Mouse (Mus musculus) liver, embryonic 14.5 days (tissue): ENCODE data around the gene Nup210. TPM values are rescaled to one million over a fixed set of nuclear protein-coding genes. Genes with fewer than 3 reads are reported as not detected.

ENCODE experiments used
- ATAC-seq: fragments of 200-750 bp; cut with Nextera tagmentation; 2 replicates; pipeline ENCODE4 v1.8.0; 2017; ENCODE audit warnings: moderate number of reproducible peaks, mild to moderate bottlenecking, moderate library complexity; ENCODE audit not compliant: insufficient read depth
- DNase-seq, 3 experiments: peaks; one replicate each; pipeline ENCODE4 v3.0.0-alpha.2; 2012 to 2013; ENCODE audit warnings: low read depth in 3 of 3, low spot score in 3 of 3
- H3K27ac ChIP-seq: fragments of 300-500 bp; sonication (generic); 2 replicates; pipeline ENCODE4 v1.5.1; 2014; ENCODE audit warnings: moderate library complexity, mild to moderate bottlenecking, control low read depth, inconsistent platforms
- H3K27me3 ChIP-seq: fragments of 300-500 bp; sonication (generic); 2 replicates; pipeline ENCODE4 v1.6.1; 2014; ENCODE audit warnings: mild to moderate bottlenecking, low read length, moderate library complexity; ENCODE audit not compliant: control insufficient read depth, insufficient read depth
- H3K36me3 ChIP-seq: fragments of 300-500 bp; sonication (generic); replicated peaks from 2 replicates; pipeline ENCODE4 v1.6.1; 2014; ENCODE audit warnings: low read depth; ENCODE audit not compliant: control insufficient read depth, insufficient read depth
- H3K4me1 ChIP-seq, 2 experiments: fragments of 200-500 bp in 1 of 2; fragments of 300-500 bp in 1 of 2; sonication (generic) in 1 of 2; replicated peaks; 2 replicates each; pipeline ENCODE4 v1.6.1; 2012 to 2014; ENCODE audit warnings: antibody characterized with exemption in 1 of 2, inconsistent platforms in 1 of 2, low read length in 1 of 2; ENCODE audit not compliant: control insufficient read depth in 2 of 2, insufficient read depth in 2 of 2
- H3K4me2 ChIP-seq: fragments of 300-500 bp; sonication (generic); 2 replicates; pipeline ENCODE4 v1.6.1; 2014; ENCODE audit warnings: low read depth, mild to moderate bottlenecking, control low read depth, moderate library complexity
- H3K4me3 ChIP-seq, 2 experiments: fragments of 200-500 bp in 1 of 2; fragments of 300-500 bp in 1 of 2; sonication (generic) in 1 of 2; 2 replicates each; pipeline ENCODE4 v1.5.1; 2012 to 2014; ENCODE audit warnings: low read depth in 2 of 2, low read length in 2 of 2, mild to moderate bottlenecking in 2 of 2, control low read depth in 1 of 2, inconsistent platforms in 1 of 2, moderate library complexity in 1 of 2; ENCODE audit not compliant: insufficient read depth in 1 of 2
- H3K9ac ChIP-seq: fragments of 300-500 bp; sonication (generic); replicated peaks from 2 replicates; pipeline ENCODE4 v1.6.1; 2014; ENCODE audit warnings: mild to moderate bottlenecking, control low read depth, moderate library complexity
- H3K9me3 ChIP-seq: fragments of 300-500 bp; sonication (generic); 2 replicates; pipeline ENCODE4 v1.6.1; 2016; ENCODE audit warnings: low read length, mixed read lengths; ENCODE audit not compliant: control insufficient read depth
- CTCF ChIP-seq: IDR thresholded peaks from 2 replicates; pipeline ENCODE4 v1.5.1; 2016; ENCODE audit warnings: antibody characterized with exemption, low read depth, control low read depth
- EP300 ChIP-seq: IDR thresholded peaks from 2 replicates; pipeline ENCODE4 v1.6.1; 2016; ENCODE audit warnings: antibody characterized with exemption, low read depth
- WGBS: fragments of 180-500 bp; shearing (Covaris S2); extraction: QIAGEN DNeasy Blood & Tissue Kit; methylation state at CpG from one replicate; pipeline ENCODE4 v1.1.7; 2014; ENCODE audit not compliant: insufficient replicate concordance; 5-methylcytosine and 5-hydroxymethylcytosine counted together
- polyA plus RNA-seq, 2 experiments: library from polyadenylated mRNA; depleted of rRNA in 1 of 2; stranded (reverse) in 1 of 2; unstranded in 1 of 2; fragments of >200 nt; fragmentation: Nextera tagmentation in 1 of 2; extraction: Ambion mirVana in 1 of 2; gene quantifications; 2 replicates each; pipeline versions ENCODE4 v1.2.1 to v1.2.3; 2012 to 2014

The Nup210 gene
- polyA plus RNA-seq, 2 experiments, result 32.4 to 35.1 TPM

- no peaks in the 10 kb centered on the region for H3K4me1 ChIP-seq
- no peaks in the 10 kb centered on the region for H3K27me3 ChIP-seq
- H3K9me3 ChIP-seq, result no peaks in the 10 kb centered on the region
- H3K9ac ChIP-seq, result no peak overlapping the region; the same call in 1 of the 2 replicates
- H3K36me3 ChIP-seq, result peaks cover 74% of the 10 kb centered on the region
- no peak overlapping the region for H3K27ac ChIP-seq
- ATAC-seq (no peak), DNase-seq (no peak)
- WGBS, result 83% methylated on average over 5 of the region's 5 CpGs
- TF ChIP-seq CTCF (no peak), EP300 (no peak)
- H3K4me2 ChIP-seq, result no peak overlapping the region
- H3K4me3 ChIP-seq, result no peak overlapping the region
Measured at GRCm38 (mm10) chr6:91046184-91046583, 70.4 kb downstream of the Nup210 start.

GRCm38 (mm10) chr6:91044628-91045331, 71.8 kb downstream of the Nup210 start:
- no peak for TF ChIP-seq EP300
- no peak for TF ChIP-seq CTCF
- H3K4me2 ChIP-seq, result no peak overlapping the region
- ATAC-seq (no peak), DNase-seq (no peak)
- WGBS, result 72% methylated on average over 6 of the region's 6 CpGs
- H3K4me3 ChIP-seq, result no peak overlapping the region
- no peaks in the 10 kb centered on the region for H3K27me3 ChIP-seq
- no peaks in the 10 kb centered on the region for H3K9me3 ChIP-seq
- no peak overlapping the region for H3K9ac ChIP-seq
- peaks cover 81% of the 10 kb centered on the region for H3K36me3 ChIP-seq
- H3K4me1 ChIP-seq, result no peaks in the 10 kb centered on the region
- H3K27ac ChIP-seq, result no peak overlapping the region

- ATAC-seq, result no peak
- Histone ChIP-seq H3K27ac (no peak overlapping the region), H3K9ac (no peak overlapping the region), H3K9me3 (no peaks in the 10 kb centered on the region), H3K27me3 (no peaks in the 10 kb centered on the region), H3K4me2 (no peak overlapping the region), H3K4me1 (no peaks in the 10 kb centered on the region), H3K4me3 (no peak overlapping the region), H3K36me3 (peaks cover 78% of the 10 kb centered on the region)
- TF ChIP-seq EP300 (no peak), CTCF (no peak)
- 78% methylated on average over 5 of the region's 5 CpGs for WGBS
- DNase-seq, result no peak
Measured at GRCm38 (mm10) chr6:91041287-91041686, 75.3 kb downstream of the Nup210 start.

- Histone ChIP-seq H3K4me3 (no peak overlapping the region), H3K27ac (no peak overlapping the region), H3K4me1 (no peaks in the 10 kb centered on the region), H3K4me2 (no peak overlapping the region), H3K9ac (no peak overlapping the region), H3K27me3 (no peaks in the 10 kb centered on the region), H3K9me3 (no peaks in the 10 kb centered on the region), H3K36me3 (peaks cover 68% of the 10 kb centered on the region)
- TF ChIP-seq EP300, result no peak
- no peak for TF ChIP-seq CTCF
- DNase-seq (no peak), ATAC-seq (no peak)
- 92% methylated on average over 5 of the region's 5 CpGs for WGBS
Measured at GRCm38 (mm10) chr6:91028256-91028655, 88.4 kb downstream of the Nup210 start.

GRCm38 (mm10) chr6:91020810-91021209, 95.8 kb downstream of the Nup210 start:
- WGBS, result 86% methylated on average over 7 of the region's 7 CpGs
- no peak for ATAC-seq

More at GRCm38 (mm10) chr6:91020810-91021209, 95.8 kb downstream of the Nup210 start:
- H3K9ac ChIP-seq, result no peak overlapping the region
- no peaks in the 10 kb centered on the region for H3K27me3 ChIP-seq
- peaks cover 77% of the 10 kb centered on the region for H3K36me3 ChIP-seq
- H3K4me2 ChIP-seq, result no peak overlapping the region
- H3K27ac ChIP-seq, result no peak overlapping the region
- DNase-seq, result no peak
- no peaks in the 10 kb centered on the region for H3K9me3 ChIP-seq
- H3K4me3 ChIP-seq, result no peak overlapping the region
- TF ChIP-seq EP300 (no peak), CTCF (no peak)
- no peaks in the 10 kb centered on the region for H3K4me1 ChIP-seq
